Mouse (Mus musculus): ENCODE measurements around the gene Lyrm9. TPM values are rescaled to one million over a fixed set of nuclear protein-coding genes. Genes with fewer than 3 reads are reported as not detected.

The Lyrm9 gene
- total and polyA plus RNA-seq, 3 experiments, result 31.6 to 48.6 TPM; not detected in 1

DNA sequence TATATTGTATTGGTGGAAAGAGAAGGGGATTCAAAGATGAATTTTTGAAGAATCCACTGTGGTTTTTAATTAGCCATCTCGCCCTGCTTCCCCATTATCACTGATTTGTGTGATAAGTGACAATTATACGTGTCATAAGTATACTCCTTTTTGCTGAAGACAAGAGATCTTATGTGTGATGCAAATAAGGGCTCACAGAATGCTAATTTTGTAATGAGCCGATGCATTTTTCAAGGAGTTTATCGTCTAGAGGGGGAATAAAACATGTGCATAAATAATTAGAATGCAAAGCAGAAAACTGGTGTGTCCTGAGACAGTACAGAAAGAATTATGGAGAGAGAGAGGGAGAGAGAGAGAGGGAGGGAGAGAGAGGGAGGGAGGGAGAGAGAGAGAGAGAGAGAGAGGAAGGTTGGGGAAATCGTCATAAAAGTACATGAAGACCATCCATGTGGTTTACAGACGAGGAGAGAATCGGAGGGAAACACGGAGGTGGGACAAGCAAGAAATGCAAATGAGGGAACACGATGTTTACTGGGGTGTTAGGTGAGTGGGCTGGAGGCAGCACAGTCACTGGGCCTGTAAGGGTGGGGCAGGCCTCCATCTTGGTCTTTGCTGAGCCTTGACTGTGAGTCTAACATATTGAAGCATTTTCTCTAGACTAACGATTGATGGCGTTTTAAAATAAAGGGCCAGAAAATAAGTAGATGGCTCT lies 8.9 kb upstream of the Lyrm9 start:
- Histone ChIP-seq H3K36me3 (ENCODE audit: control insufficient read depth in 1 of 2, insufficient read depth in 2 of 2, low read length in 2 of 2) (peaks cover 0 to 8% of the 10 kb centered on the region in 2 experiments; a peak in 2 of 4 replicates), H3K9ac (ENCODE audit: control insufficient read depth, low read depth, low read length, poor library complexity, severe bottlenecking) (no peak overlapping the region), H3K4me3 (ENCODE audit: control insufficient read depth in 1 of 2, insufficient read depth in 1 of 2, low read depth in 2 of 2, low read length in 2 of 2) (no peak overlapping the region), H3K79me2 (ENCODE audit: control insufficient read depth, insufficient read depth, low read length, poor library complexity) (no peaks in the 10 kb centered on the region), H3K9me3 (replicated peaks; ENCODE audit: insufficient read depth, low read length) (no peaks in the 10 kb centered on the region), H3K27me3 (ENCODE audit: control insufficient read depth in 1 of 2, insufficient read depth in 2 of 2, low read length in 2 of 2) (peaks cover 0 to 8% of the 10 kb centered on the region in 2 experiments; a peak in 1 of 4 replicates), H3K27ac (ENCODE audit: control insufficient read depth, low read depth, low read length) (no peak overlapping the region), H3K4me1 (ENCODE audit: control insufficient read depth in 1 of 2, insufficient read depth in 2 of 2, low read length in 2 of 2) (peaks cover 5 to 12% of the 10 kb centered on the region in 2 experiments; a peak in 3 of 4 replicates)
- DNase-seq (ENCODE audit: low read depth, low spot score), result no peak
- TF ChIP-seq CTCF (IDR thresholded peaks at IDR 0.05 in 2 of 3, conservative IDR thresholded peaks at IDR 0.05 in 1 of 3; ENCODE audit: control insufficient read depth in 1 of 3, insufficient read depth in 1 of 3, low read depth in 2 of 3, low read length in 3 of 3, poor library complexity in 1 of 3, severe bottlenecking in 1 of 3), result no peak
- TF ChIP-seq CHD2 (IDR thresholded peaks at IDR 0.05; ENCODE audit: low read length), result no peak
- TF ChIP-seq MYB (IDR thresholded peaks at IDR 0.05; ENCODE audit: low read depth, low read length), result no peak
- TF ChIP-seq NELFE (IDR thresholded peaks at IDR 0.05; ENCODE audit: low read depth, low read length), result 0 out of 2 replicates have a peak, but pooled peaks have one; percentile 23
- no peak for TF ChIP-seq RAD21 (IDR thresholded peaks at IDR 0.05; ENCODE audit: low read depth, low read length)
- no peak for TF ChIP-seq TCF12 (IDR thresholded peaks at IDR 0.05; ENCODE audit: low read depth, low read length)

DNA sequence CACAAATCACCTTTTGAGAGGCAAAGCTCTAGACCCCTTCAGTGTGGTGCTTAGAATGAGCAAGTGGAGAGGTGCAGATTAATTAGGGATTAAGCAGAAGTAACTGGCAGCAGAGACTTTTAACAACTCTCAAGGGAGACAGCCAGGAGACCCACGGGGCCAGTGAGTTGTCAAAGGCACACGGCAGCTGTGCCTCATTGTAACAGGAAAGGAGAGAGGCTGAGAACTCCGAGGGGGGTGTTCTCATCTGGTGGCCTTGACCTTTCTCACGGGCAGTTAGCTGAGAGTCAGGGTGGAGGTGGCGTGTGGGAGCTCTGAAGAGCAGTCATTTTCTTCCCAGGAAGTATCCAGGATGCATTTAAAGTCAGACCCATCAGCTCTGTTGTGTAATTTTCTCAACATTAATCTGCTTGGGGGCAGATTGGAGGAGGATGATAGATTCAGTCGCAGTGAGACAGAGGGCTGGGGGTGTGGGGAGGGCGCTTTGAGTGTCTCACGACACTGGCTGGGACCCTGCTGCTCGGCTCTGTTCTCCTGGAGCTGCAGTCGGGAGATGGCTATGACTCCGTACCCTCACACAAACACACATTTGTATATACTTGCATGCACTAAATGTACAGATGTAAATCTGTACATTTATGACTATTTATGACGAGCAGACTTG lies 5.9 kb upstream of the Lyrm9 start:
- no peaks in the 10 kb centered on the region for H3K9me3 ChIP-seq (replicated peaks; ENCODE audit: insufficient read depth, low read length)
- no peak overlapping the region for H3K27ac ChIP-seq (ENCODE audit: control insufficient read depth, low read depth, low read length)
- no peak for DNase-seq (ENCODE audit: low read depth, low spot score)
- H3K79me2 ChIP-seq (ENCODE audit: control insufficient read depth, insufficient read depth, low read length, poor library complexity), result no peaks in the 10 kb centered on the region
- peaks cover 0 to 8% of the 10 kb centered on the region in 2 experiments; a peak in 1 of 4 replicates for H3K27me3 ChIP-seq (ENCODE audit: control insufficient read depth in 1 of 2, insufficient read depth in 2 of 2, low read length in 2 of 2)
- TF ChIP-seq ZNF384 (IDR thresholded peaks at IDR 0.05; ENCODE audit: low read depth, low read length), result no peak
- TF ChIP-seq CHD2 (IDR thresholded peaks at IDR 0.05; ENCODE audit: low read length), result no peak
- TF ChIP-seq SMC3 (IDR thresholded peaks at IDR 0.05; ENCODE audit: low read depth, low read length), result no peak
- TF ChIP-seq MYB (IDR thresholded peaks at IDR 0.05; ENCODE audit: low read depth, low read length), result no peak
- no peak for TF ChIP-seq MAFK (IDR thresholded peaks at IDR 0.05; ENCODE audit: borderline replicate concordance, low read depth, low read length)
- TF ChIP-seq HCFC1 (IDR thresholded peaks at IDR 0.05; ENCODE audit: low read depth, low read length), result no peak
- TF ChIP-seq ELF1 (IDR thresholded peaks at IDR 0.05; ENCODE audit: low read depth, low read length), result no peak
- TF ChIP-seq ETS1 (IDR thresholded peaks at IDR 0.05; ENCODE audit: low read depth, low read length), result no peak
- no peak for TF ChIP-seq POLR2AphosphoS5 (IDR thresholded peaks at IDR 0.05; ENCODE audit: borderline replicate concordance, low read depth, low read length)
- TF ChIP-seq RCOR1 (IDR thresholded peaks at IDR 0.05; ENCODE audit: low read depth, low read length), result no peak
- TF ChIP-seq ZC3H11A (IDR thresholded peaks at IDR 0.05; ENCODE audit: low read depth, low read length), result no peak
- TF ChIP-seq E2F4 (IDR thresholded peaks at IDR 0.05; ENCODE audit: borderline replicate concordance, low read depth, low read length), result no peak
- no peak for TF ChIP-seq CHD1 (IDR thresholded peaks at IDR 0.05; ENCODE audit: low read depth, low read length)
- TF ChIP-seq MXI1 (IDR thresholded peaks at IDR 0.05; ENCODE audit: low read depth, low read length), result no peak
- no peak overlapping the region for H3K4me3 ChIP-seq (ENCODE audit: control insufficient read depth in 1 of 2, insufficient read depth in 1 of 2, low read depth in 2 of 2, low read length in 2 of 2)
- H3K9ac ChIP-seq (ENCODE audit: control insufficient read depth, low read depth, low read length, poor library complexity, severe bottlenecking), result no peak overlapping the region
- peaks cover 0 to 7% of the 10 kb centered on the region in 2 experiments; a peak in 2 of 4 replicates for H3K36me3 ChIP-seq (ENCODE audit: control insufficient read depth in 1 of 2, insufficient read depth in 2 of 2, low read length in 2 of 2)
- peaks cover 2 to 4% of the 10 kb centered on the region in 2 experiments; a peak in 3 of 4 replicates for H3K4me1 ChIP-seq (ENCODE audit: control insufficient read depth in 1 of 2, insufficient read depth in 2 of 2, low read length in 2 of 2)
